Mouse (Mus musculus) olfactory bulb, adult 2 months (tissue): ENCODE measurements at regions not wholly inside any gene's neighbourhood (a gene's known extent, or its start where the extent isn't known, plus 50 kb on each side); places are given as distances from the start of the nearest gene placed in this dataset.
"Not testable (repeated sequence)": the region's sequence is repeated elsewhere in the genome, so short reads cannot be mapped to it uniquely, and the experiment has no call there.

Experiments
- H3K27ac ChIP-seq: fragments of 200-500 bp; 2 replicates; pipeline ENCODE4 v1.5.1; 2012; ENCODE audit warnings: low read depth, low read length; ENCODE audit not compliant: insufficient read depth
- H3K4me1 ChIP-seq: fragments of 200-500 bp; 2 replicates; pipeline ENCODE4 v1.6.1; 2012; ENCODE audit warnings: low read length; ENCODE audit not compliant: control insufficient read depth, insufficient read depth
- H3K4me3 ChIP-seq: fragments of 200-500 bp; 2 replicates; pipeline ENCODE4 v1.5.1; 2012; ENCODE audit warnings: mild to moderate bottlenecking, low read depth, low read length, moderate library complexity; ENCODE audit not compliant: insufficient read depth
- CTCF ChIP-seq: fragments of 200-500 bp; IDR thresholded peaks from 2 replicates; pipeline ENCODE4 v1.5.1; 2012; ENCODE audit warnings: low read depth, mild to moderate bottlenecking, low read length, moderate library complexity; ENCODE audit not compliant: insufficient read depth
- POLR2A ChIP-seq: fragments of 200-500 bp; IDR thresholded peaks from 2 replicates; pipeline ENCODE4 v1.6.1; 2012; ENCODE audit warnings: mild to moderate bottlenecking, low read depth, low read length, moderate library complexity; ENCODE audit not compliant: insufficient read depth
- WGBS: fragments of 180-500 bp; shearing (Covaris S2); methylation state at CpG from one replicate; pipeline ENCODE4 v1.1.7; 2018; 5-methylcytosine and 5-hydroxymethylcytosine counted together

DNA sequence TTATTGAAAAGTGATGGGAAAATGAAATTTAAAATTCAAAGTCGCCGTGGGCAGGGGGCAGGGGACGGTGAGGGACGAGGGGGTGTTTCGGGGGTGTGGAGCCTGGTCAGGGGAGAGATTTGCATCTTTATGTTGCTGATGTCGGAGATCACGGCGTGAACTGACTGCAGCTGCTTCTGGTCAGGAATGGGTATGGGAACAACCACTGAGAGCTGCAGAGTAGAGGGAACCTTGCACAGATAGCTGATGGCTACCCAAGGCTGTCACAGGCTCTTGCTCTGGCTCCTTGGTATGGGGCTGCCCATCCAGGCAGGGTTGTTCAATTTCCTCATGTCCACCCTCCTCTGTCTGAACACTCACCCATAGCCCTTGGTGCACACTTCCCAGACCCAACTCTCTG, 155.9 kb downstream of the Kif26a start:
- peaks cover 17% of the 10 kb centered on the region for H3K4me1 ChIP-seq
- H3K4me3 ChIP-seq: no peak overlapping the region
- 52% methylated on average over 8 of the region's 8 CpGs for WGBS
- TF ChIP-seq POLR2A (no peak), CTCF (no peak)
- H3K27ac ChIP-seq: no peak overlapping the region

DNA sequence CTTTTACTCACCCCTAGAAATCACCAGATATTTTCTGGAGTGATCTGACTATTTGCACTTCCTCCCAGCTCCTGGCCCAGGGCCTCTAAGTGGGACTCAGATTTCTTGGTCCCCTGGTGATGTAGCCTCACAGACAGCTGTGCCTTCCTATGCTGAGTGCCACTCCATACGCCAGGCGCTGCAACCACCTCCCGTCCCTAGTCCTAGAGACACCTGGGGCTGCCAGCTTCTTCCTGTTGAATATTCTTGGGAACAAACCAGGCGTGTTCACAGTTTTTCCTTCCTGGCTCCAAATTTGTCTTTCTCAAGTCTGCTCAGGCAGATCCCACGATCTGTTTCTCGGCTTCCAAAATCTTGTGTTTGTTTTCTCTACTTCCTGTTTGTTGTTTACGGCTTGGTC, 160.2 kb downstream of the Kif26a start:
- WGBS: 67% methylated on average over 7 of the region's 7 CpGs
- Histone ChIP-seq H3K4me1 (peaks cover 14% of the 10 kb centered on the region), H3K27ac (no peak overlapping the region), H3K4me3 (no peak overlapping the region)
- TF ChIP-seq POLR2A (no peak), CTCF (no peak)

DNA sequence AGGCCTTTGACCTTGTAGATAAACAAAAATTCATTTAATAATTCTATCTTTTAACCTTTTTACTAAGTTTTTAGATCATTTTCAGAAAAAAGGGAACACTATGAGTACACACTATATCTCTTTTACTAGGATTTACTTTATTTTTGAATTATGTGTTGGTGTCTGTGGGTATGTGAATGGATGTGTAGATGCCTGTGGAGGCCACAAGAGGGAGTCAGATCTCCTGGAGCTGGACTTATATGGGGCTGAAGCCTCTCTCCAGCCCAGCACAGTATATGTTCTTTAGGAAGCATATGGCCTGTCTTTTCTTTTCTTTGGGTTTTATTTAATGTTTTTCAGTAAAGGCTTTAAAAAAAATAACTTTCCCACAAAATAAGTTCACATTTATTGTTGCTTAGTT, 162.0 kb downstream of the Kif26a start:
- H3K27ac ChIP-seq: no peak overlapping the region

DNA sequence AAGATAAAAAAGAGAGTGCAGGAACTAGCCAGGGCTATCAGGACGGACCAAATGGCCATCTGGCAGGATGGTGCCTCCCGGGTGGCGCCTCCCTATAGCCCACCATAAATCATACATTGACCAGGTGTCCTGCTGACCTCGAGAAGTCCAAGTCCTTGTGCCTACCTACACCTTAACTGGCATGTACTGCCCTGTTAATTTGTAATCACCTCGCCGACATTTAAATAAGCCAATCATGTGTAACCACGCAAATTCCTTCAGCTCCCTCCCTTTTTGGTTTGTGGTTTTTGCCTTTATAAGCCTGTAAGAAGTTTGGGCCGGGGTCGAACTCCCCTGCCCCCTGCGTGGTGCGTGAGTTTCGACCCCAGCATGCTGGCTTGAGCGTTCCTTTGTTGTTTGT, 163.1 kb downstream of the Kif26a start:
- 93% methylated on average over 13 of the region's 13 CpGs for WGBS
- not testable (repeated sequence) for H3K4me3 ChIP-seq, H3K27ac ChIP-seq, H3K4me1 ChIP-seq

More for the DNA sequence above, 162.0 kb downstream of the Kif26a start:
- Histone ChIP-seq H3K4me1 (peaks cover 3% of the 10 kb centered on the region), H3K4me3 (no peak overlapping the region)
- TF ChIP-seq POLR2A (no peak), CTCF (no peak)

DNA sequence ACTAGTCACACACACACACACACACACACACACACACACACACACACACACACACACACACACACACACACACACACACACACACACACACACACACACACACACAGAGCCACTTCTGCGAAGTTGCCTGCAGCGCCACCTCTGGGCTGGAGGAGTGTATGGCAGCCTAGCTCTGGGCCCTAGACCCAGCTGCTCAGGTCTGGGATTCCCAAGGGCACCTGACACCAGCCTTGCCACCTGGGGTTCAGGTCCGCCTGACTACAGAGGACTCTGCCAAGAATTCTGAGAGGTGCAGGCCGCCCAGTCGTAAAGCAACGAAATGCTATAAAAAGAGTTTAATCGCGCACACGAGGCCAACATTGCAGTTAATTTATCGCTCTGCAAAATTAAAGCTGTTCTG, 163.8 kb downstream of the Kif26a start:
- H3K27ac ChIP-seq: no peak overlapping the region
- TF ChIP-seq CTCF (peak; percentile 48; the same call in 1 of the 2 replicates), POLR2A (no peak)
- peaks cover 3% of the 10 kb centered on the region for H3K4me1 ChIP-seq
- no peak overlapping the region for H3K4me3 ChIP-seq
- WGBS: 83% methylated on average over 10 of the region's 10 CpGs

DNA sequence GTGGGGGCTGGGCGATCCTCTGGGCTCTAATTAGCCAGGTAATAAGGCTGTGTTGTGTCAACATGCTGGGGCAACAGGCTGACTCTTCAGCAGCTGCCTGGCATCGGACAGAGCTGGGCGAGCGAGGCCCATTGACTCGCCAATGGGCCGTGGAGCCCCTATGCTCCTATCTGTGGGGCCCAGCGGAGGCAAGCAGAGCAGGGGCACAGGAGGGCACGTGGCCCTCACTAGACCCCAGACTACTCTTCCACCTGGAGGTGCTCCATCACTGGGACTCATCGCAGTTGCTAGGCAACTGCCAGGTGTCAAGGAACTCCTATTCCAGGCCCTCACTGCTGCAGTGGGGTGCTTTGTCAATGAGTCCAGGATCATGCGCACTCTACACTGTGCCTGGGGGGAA, 164.7 kb downstream of the Kif26a start:
- Histone ChIP-seq H3K4me1 (peaks cover 3% of the 10 kb centered on the region), H3K4me3 (no peak overlapping the region), H3K27ac (no peak overlapping the region)
- no peak for TF ChIP-seq POLR2A
- no peak for TF ChIP-seq CTCF
- WGBS: 94% methylated on average over 10 of the region's 10 CpGs

DNA sequence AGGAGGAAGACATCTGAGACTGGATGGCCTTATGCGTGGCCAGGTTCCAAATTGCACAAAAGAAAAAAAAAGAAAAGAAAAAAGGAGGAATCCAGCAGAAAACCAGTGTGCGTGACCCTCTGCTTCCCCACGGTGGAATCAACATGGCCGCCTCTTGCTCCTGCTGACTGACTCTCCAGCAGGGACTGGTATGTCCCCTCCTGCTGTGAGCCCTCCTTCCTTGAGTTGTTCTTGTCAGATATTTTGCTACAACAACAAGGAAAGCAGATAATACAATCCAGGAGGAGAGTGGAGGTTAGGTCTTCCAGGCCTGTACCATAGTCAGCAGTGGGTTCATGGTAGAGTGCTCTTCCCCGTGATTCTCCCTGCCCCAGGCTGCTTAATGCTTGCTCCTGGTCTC, 168.8 kb downstream of the Kif26a start:
- TF ChIP-seq POLR2A (no peak), CTCF (no peak)
- 96% methylated on average over 5 of the region's 5 CpGs for WGBS
- Histone ChIP-seq H3K27ac (no peak overlapping the region), H3K4me1 (peaks cover 13% of the 10 kb centered on the region), H3K4me3 (no peak overlapping the region)

DNA sequence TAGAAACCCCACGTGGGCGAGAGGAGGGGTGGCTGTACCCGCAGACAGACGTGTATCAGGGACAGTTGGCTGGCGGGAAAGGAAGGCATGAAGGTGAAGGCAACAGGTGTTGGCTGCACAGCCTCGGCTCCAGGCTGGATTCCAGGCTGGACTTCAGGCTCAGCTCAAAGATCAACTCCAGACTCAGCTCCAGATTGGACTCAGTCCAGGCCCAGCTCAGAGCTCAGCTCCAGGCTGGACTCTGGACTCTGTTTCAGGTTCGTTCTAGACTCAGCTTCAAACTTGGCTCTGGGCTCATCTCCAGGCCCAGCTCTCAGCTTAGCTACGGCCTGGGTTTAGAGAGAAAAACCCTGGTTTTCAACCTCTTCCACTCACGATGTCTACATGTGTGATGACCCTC, 171.2 kb downstream of the Kif26a start:
- TF ChIP-seq POLR2A (no peak), CTCF (no peak)
- H3K4me1 ChIP-seq: peaks cover 9% of the 10 kb centered on the region
- 92% methylated on average over 9 of the region's 9 CpGs for WGBS
- H3K27ac ChIP-seq: no peak overlapping the region
- H3K4me3 ChIP-seq: no peak overlapping the region

DNA sequence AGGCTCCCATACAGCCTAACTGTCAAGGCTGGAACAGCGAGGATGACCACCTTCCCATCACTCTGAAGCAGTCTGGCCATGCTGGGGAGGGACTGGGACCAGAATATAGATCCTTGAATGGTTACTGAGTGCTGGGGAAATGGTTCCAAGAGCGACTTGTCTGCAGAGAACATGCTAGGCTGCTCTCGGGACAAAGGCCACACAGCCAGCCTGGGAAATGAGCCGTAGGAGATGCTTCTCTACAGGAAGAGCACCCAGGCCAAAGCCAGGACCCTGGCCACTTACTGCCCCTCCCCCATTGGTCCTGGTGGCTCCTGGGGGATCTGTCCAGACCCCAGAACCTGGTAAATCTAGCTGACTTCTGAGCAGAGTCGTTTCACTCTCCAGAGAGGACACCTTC, 170.8 kb upstream of the A530016L24Rik start:
- 94% methylated on average over 5 of the region's 5 CpGs for WGBS
- peaks cover 9% of the 10 kb centered on the region for H3K4me1 ChIP-seq
- H3K27ac ChIP-seq: no peak overlapping the region
- TF ChIP-seq CTCF (no peak), POLR2A (no peak)
- no peak overlapping the region for H3K4me3 ChIP-seq

DNA sequence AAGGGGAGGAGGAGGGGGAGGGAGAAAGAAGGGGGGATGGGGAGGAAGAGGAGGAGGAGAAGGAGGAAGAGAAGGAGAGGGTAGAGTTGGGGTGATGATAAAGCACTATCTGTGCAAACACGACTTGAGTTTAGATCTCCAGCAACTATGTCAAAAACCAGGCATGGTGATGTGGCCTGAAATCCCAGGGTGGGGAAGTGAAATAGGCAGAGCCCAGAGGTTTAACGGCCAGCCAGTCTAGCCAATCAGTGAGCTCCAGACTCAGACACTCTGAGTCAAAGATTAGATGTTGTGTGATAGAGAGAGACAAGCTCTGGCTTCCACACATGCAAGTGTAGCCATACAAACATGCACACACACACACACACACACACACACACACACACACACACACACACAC, 167.1 kb upstream of the A530016L24Rik start:
- Histone ChIP-seq H3K4me1 (peaks cover 12% of the 10 kb centered on the region), H3K4me3 (no peak overlapping the region), H3K27ac (no peak overlapping the region)
- 81% methylated on average over 2 of the region's 2 CpGs for WGBS
- TF ChIP-seq CTCF (no peak), POLR2A (no peak)

DNA sequence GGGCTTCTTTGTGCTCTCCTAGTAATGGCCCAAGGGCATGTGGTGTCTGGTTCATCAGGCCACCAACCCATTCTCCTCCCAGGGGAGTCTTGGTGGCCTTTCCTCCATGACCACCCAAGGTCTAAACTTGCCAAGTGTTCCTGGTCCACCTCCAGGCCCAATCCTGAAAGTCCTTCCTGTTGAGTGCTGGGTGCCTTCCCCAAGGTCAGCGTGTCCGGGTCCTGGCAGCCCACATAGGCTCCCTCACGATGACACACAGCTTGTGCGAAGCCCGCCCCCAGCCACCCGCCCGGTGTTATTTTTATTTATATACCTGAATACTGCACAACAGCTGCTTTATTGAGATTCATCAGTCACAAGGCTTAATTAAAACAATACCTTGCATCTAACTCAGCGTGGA, 161.8 kb upstream of the A530016L24Rik start:
- TF ChIP-seq CTCF: no peak
- TF ChIP-seq POLR2A: no peak
- 86% methylated on average over 8 of the region's 8 CpGs for WGBS

More for the DNA sequence above, 161.8 kb upstream of the A530016L24Rik start:
- H3K4me1 ChIP-seq: peaks cover 45% of the 10 kb centered on the region
- H3K4me3 ChIP-seq: no peak overlapping the region
- no peak overlapping the region for H3K27ac ChIP-seq
